In genomic region chr7:99828083-99828570, GRCm38 (mm10) we compare ENCODE assay signal across 7 mouse cellular contexts. TPM values are rescaled to one million over a fixed set of nuclear protein-coding genes. Genes with fewer than 3 reads are reported as not detected.
A peak's percentile ranks its signal among the peaks of the same experiment; 100 is the strongest.
DNase-seq lines count a peak whose midpoint lies in the region; ATAC-seq lines count a peak whose summit lies in the region.

TSS of gene Neu3 (minus strand) at chr7:99828417.

- H3K4me1 ChIP-seq in embryonic facial prominence, embryonic 11.5 days (ENCODE audit: control insufficient read depth, insufficient read depth, low read length): no peaks in the 10 kb centered on the region
- peaks cover 10% of the 10 kb centered on the region for H3K4me1 ChIP-seq in limb, embryonic 10.5 days
- H3K4me1 ChIP-seq in midbrain, embryonic 13.5 days (replicated peaks): peaks cover 8% of the 10 kb centered on the region

- no peaks in the 10 kb centered on the region for H3K36me3 ChIP-seq in embryonic facial prominence, embryonic 11.5 days (replicated peaks; ENCODE audit: control insufficient read depth, insufficient read depth, low read depth, low read length)
- H3K36me3 ChIP-seq in limb, embryonic 10.5 days: no peaks in the 10 kb centered on the region
- H3K36me3 ChIP-seq in midbrain, embryonic 13.5 days: no peaks in the 10 kb centered on the region

- H3K4me3 ChIP-seq in embryonic facial prominence, embryonic 11.5 days (ENCODE audit: low read depth, low read length): peak within 1 kb of the TSS; percentile 46
- H3K4me3 ChIP-seq in limb, embryonic 10.5 days: peak within 1 kb of the TSS; percentile 60
- H3K4me3 ChIP-seq in midbrain, embryonic 13.5 days (replicated peaks): peak within 1 kb of the TSS; percentile 42

- DNase-seq in adrenal gland, postnatal 14 days: peak; percentile 97
- peak; percentile 90 for DNase-seq in embryonic facial prominence, embryonic 11.5 days (ENCODE audit: low spot score)
- DNase-seq in kidney, adult 11 months: peak; percentile 93
- peak; percentile 90 for DNase-seq in limb, embryonic 10.5 days (ENCODE audit: low spot score)
- peak; percentile 89 for DNase-seq in spleen, adult 12 weeks (ENCODE audit: low spot score)

- under 1% methylated on average over 26 of the region's 26 CpGs for WGBS in embryonic facial prominence, embryonic 11.5 days
- under 1% methylated on average over 26 of the region's 26 CpGs for WGBS in limb, embryonic 10.5 days
- under 1% methylated on average over 26 of the region's 26 CpGs for WGBS in midbrain, embryonic 13.5 days

- no peak within 1 kb of the TSS for H3K27ac ChIP-seq in embryonic facial prominence, embryonic 11.5 days (replicated peaks; ENCODE audit: low read depth, low read length)
- peak within 1 kb of the TSS; percentile 86 for H3K27ac ChIP-seq in limb, embryonic 10.5 days
- peak within 1 kb of the TSS; percentile 44; the same call in 1 of the 2 replicates for H3K27ac ChIP-seq in midbrain, embryonic 13.5 days

- H3K4me2 ChIP-seq in embryonic facial prominence, embryonic 11.5 days (ENCODE audit: low read depth, low read length): peak within 1 kb of the TSS; percentile 58
- H3K4me2 ChIP-seq in midbrain, embryonic 13.5 days (replicated peaks): peak within 1 kb of the TSS; percentile 60

- ATAC-seq in embryonic facial prominence, embryonic 11.5 days (replicated peaks; ENCODE audit: insufficient number of reproducible peaks, low FRiP score, low TSS enrichment, low read depth): peak; percentile 98
- ATAC-seq in granulocyte monocyte progenitor cell, adult 5-6 weeks (replicated peaks; ENCODE audit: poor library complexity, severe bottlenecking): peak; percentile 100
- ATAC-seq in midbrain, embryonic 13.5 days: peak; percentile 96

- no peaks in the 10 kb centered on the region for H3K27me3 ChIP-seq in embryonic facial prominence, embryonic 11.5 days (ENCODE audit: control insufficient read depth, insufficient read depth, low read length)
- H3K27me3 ChIP-seq in limb, embryonic 10.5 days (ENCODE audit: low read depth, poor library complexity, severe bottlenecking): no peaks in the 10 kb centered on the region
- no peaks in the 10 kb centered on the region for H3K27me3 ChIP-seq in midbrain, embryonic 13.5 days

- peak within 1 kb of the TSS; percentile 74 for H3K9ac ChIP-seq in embryonic facial prominence, embryonic 11.5 days (replicated peaks; ENCODE audit: low read length)
- peak within 1 kb of the TSS; percentile 61 for H3K9ac ChIP-seq in midbrain, embryonic 13.5 days (replicated peaks)

- no peaks in the 10 kb centered on the region for H3K9me3 ChIP-seq in embryonic facial prominence, embryonic 11.5 days (replicated peaks; ENCODE audit: control insufficient read depth, low read length)
- no peaks in the 10 kb centered on the region for H3K9me3 ChIP-seq in limb, embryonic 10.5 days (replicated peaks)
- H3K9me3 ChIP-seq in midbrain, embryonic 13.5 days: no peaks in the 10 kb centered on the region

RNA-seq across cellular contexts. Expression of gene Neu3, which starts in this region (rescaled TPM):
- 2.6 and 3.3 TPM in 2 replicates for total RNA-seq in adrenal gland, postnatal 14 days (2021)
- polyA plus RNA-seq in embryonic facial prominence, embryonic 11.5 days (2014; fragmentation: Nextera tagmentation; extraction: Ambion mirVana): 1.6 and 1.7 TPM in 2 replicates
- 1.7 and 4.6 TPM in 2 replicates for total RNA-seq in granulocyte monocyte progenitor cell, adult 5-6 weeks (2014; fragmentation: Nextera tagmentation)
- 0.82 and 1.3 TPM in 2 replicates for total RNA-seq in granulocyte monocyte progenitor cell, adult 5-6 weeks (2017)
- 1.1 and 2.2 TPM in 2 replicates for polyA plus RNA-seq in limb, embryonic 10.5 days (2016; fragmentation: Nextera tagmentation; extraction: Ambion mirVana)
- polyA plus RNA-seq in midbrain, embryonic 13.5 days (2015; fragmentation: Nextera tagmentation; extraction: Ambion mirVana): 1.1 and 1.2 TPM in 2 replicates
